ENCODE assay signal across 17 mouse cellular contexts in genomic region chr8:36376579-36377350, GRCm38 (mm10).
DNase-seq lines count a peak whose midpoint lies in the region; ATAC-seq lines count a peak whose summit lies in the region.
"Had no signal": no experiment of that assay in that cellular context is flagged by ENCODE, and none has a peak within 500 bp of the region (broad histone marks: within the 10 kb centered on the region; RNA-seq: fewer than 3 reads in every experiment).

No protein-coding gene starts in this region.

- H3K9ac ChIP-seq in heart, embryonic 16.5 days (ENCODE audit: low read length): no peak overlapping the region
- H3K9ac ChIP-seq in hindbrain, embryonic 14.5 days: no peak overlapping the region
- H3K9ac ChIP-seq: hindbrain, embryonic 15.5 days; liver, embryonic 14.5 days; neural tube, embryonic 13.5 days had no signal

- intact Hi-C loops in heart, postnatal 36 days (cut with DNase I): no loop called here

- peaks cover 5% of the 10 kb centered on the region for H3K4me1 ChIP-seq in heart, embryonic 16.5 days (ENCODE audit: control insufficient read depth, insufficient read depth, low read length)
- no peaks in the 10 kb centered on the region for H3K4me1 ChIP-seq in hindbrain, embryonic 14.5 days (replicated peaks; ENCODE audit: control insufficient read depth, insufficient read depth, low read length)
- H3K4me1 ChIP-seq: hindbrain, embryonic 15.5 days; neural tube, embryonic 13.5 days had no signal

- H3K36me3 ChIP-seq in heart, embryonic 16.5 days (ENCODE audit: control insufficient read depth, insufficient read depth): no peaks in the 10 kb centered on the region
- H3K36me3 ChIP-seq in hindbrain, embryonic 14.5 days (replicated peaks; ENCODE audit: control insufficient read depth, insufficient read depth): no peaks in the 10 kb centered on the region
- H3K36me3 ChIP-seq: hindbrain, embryonic 15.5 days; neural tube, embryonic 13.5 days had no signal

- no peak overlapping the region for H3K27ac ChIP-seq in heart, embryonic 16.5 days (ENCODE audit: low read length)
- no peak overlapping the region for H3K27ac ChIP-seq in hindbrain, embryonic 14.5 days
- H3K27ac ChIP-seq: hindbrain, embryonic 15.5 days; liver, embryonic 14.5 days; neural tube, embryonic 13.5 days had no signal

- no peaks in the 10 kb centered on the region for H3K9me3 ChIP-seq in heart, embryonic 16.5 days (replicated peaks; ENCODE audit: control insufficient read depth, low read length)
- H3K9me3 ChIP-seq in hindbrain, embryonic 14.5 days (ENCODE audit: control insufficient read depth, low read length): 0 out of 2 replicates have a peak, but pooled peaks cover 7% of the 10 kb centered on the region
- H3K9me3 ChIP-seq: hindbrain, embryonic 15.5 days had no signal

- ATAC-seq in heart, embryonic 16.5 days (replicated peaks; ENCODE audit: extremely low read depth, insufficient read depth, low FRiP score): peak; percentile 67
- no peak for ATAC-seq in megakaryocyte-erythroid progenitor cell, adult 5-6 weeks (replicated peaks; ENCODE audit: low FRiP score, low TSS enrichment, poor library complexity, severe bottlenecking)
- no peak for ATAC-seq in hindbrain, embryonic 14.5 days (ENCODE audit: low FRiP score)
- ATAC-seq: CD4-positive, CD25-positive, alpha-beta regulatory T cell, adult 4 months; midbrain, embryonic 16.5 days; Patski had no signal

- no peaks in the 10 kb centered on the region for H3K27me3 ChIP-seq in heart, embryonic 16.5 days (ENCODE audit: control insufficient read depth, insufficient read depth, low read length)
- no peaks in the 10 kb centered on the region for H3K27me3 ChIP-seq in hindbrain, embryonic 14.5 days (ENCODE audit: control insufficient read depth, insufficient read depth, low read length)
- H3K27me3 ChIP-seq: hindbrain, embryonic 15.5 days; neural tube, embryonic 13.5 days; Patski had no signal

- DNase-seq in heart, postnatal 36 days: no peak
- peak; percentile 13 for DNase-seq in retina, adult 2 months (ENCODE audit: low read depth, low spot score)
- no peak for DNase-seq in retina, embryonic 14.5 days (ENCODE audit: low spot score)
- DNase-seq in forelimb bud, embryonic 11.5 days (ENCODE audit: low read depth, low spot score): peak; percentile 44
- DNase-seq in spleen, postnatal 10 days (ENCODE audit: low spot score in 2 of 2): no peak
- no peak for DNase-seq in hindbrain, embryonic 14.5 days (ENCODE audit: low spot score)
- DNase-seq: cerebellum, adult 2 months; lung, postnatal 4 days; right cerebral cortex, adult 18-20 months had no signal

- H3K4me2 ChIP-seq in heart, embryonic 16.5 days (ENCODE audit: low read depth, low read length): no peak overlapping the region
- no peak overlapping the region for H3K4me2 ChIP-seq in hindbrain, embryonic 14.5 days (replicated peaks)
- H3K4me2 ChIP-seq: hindbrain, embryonic 15.5 days; neural tube, embryonic 13.5 days had no signal

- WGBS in heart, embryonic 16.5 days: 46% methylated on average over 5 of the region's 5 CpGs
- WGBS in hindbrain, embryonic 14.5 days: 73% methylated on average over 5 of the region's 5 CpGs

- H3K4me3 ChIP-seq in heart, embryonic 16.5 days (ENCODE audit: low read length): no peak overlapping the region
- no peak overlapping the region for H3K4me3 ChIP-seq in hindbrain, embryonic 14.5 days (replicated peaks; ENCODE audit: low read length)
- H3K4me3 ChIP-seq: hindbrain, embryonic 15.5 days; neural tube, embryonic 13.5 days had no signal

Comparison
In these comparisons a context has a peak if more than half of its experiments do, and no peak if none do; other contexts are left out.
1. DNase-seq: peak in retina, adult 2 months (single experiment) and forelimb bud, embryonic 11.5 days (single experiment); none in heart, postnatal 36 days (0 of 2), retina, embryonic 14.5 days (single experiment), spleen, postnatal 10 days (0 of 2) and hindbrain, embryonic 14.5 days (single experiment).